Mouse (Mus musculus): ENCODE data around the gene Neurod4. TPM values are rescaled to one million over a fixed set of nuclear protein-coding genes. Genes with fewer than 3 reads are reported as not detected.
A peak's percentile ranks its signal among the peaks of the same experiment; 100 is the strongest.

Gene Neurod4
- polyA plus RNA-seq, 1 experiment from 2014 or later = 26.0 TPM

- no peaks in the 10 kb centered on the region for H3K27me3 ChIP-seq (ENCODE audit: control insufficient read depth, insufficient read depth, low read length)
- H3K4me1 ChIP-seq (ENCODE audit: control insufficient read depth, insufficient read depth, low read length) = no peaks in the 10 kb centered on the region
- H3K4me2 ChIP-seq = no peak overlapping the region
- H3K36me3 ChIP-seq (ENCODE audit: control insufficient read depth, insufficient read depth, low read length) = no peaks in the 10 kb centered on the region
- no peaks in the 10 kb centered on the region for H3K9me3 ChIP-seq (ENCODE audit: control insufficient read depth, low read length)
- WGBS = 68% methylated on average over 4 of the region's 4 CpGs
- H3K27ac ChIP-seq (ENCODE audit: low read depth, low read length) = no peak overlapping the region
- H3K4me3 ChIP-seq (ENCODE audit: low read depth, low read length) = no peak overlapping the region
- peak; percentile 73 for ATAC-seq (ENCODE audit: low FRiP score)
- H3K9ac ChIP-seq (ENCODE audit: low read length) = no peak overlapping the region
- DNase-seq (ENCODE audit: low spot score, missing footprints) = no peak
Measured at GRCm38 (mm10) chr10:130263203-130263602, 16.8 kb downstream of the Neurod4 start.

GRCm38 (mm10) chr10:130259483-130259882, 20.6 kb downstream of the Neurod4 start:
- no peak overlapping the region for H3K9ac ChIP-seq (ENCODE audit: low read length)
- no peak for DNase-seq (ENCODE audit: low spot score, missing footprints)
- no peaks in the 10 kb centered on the region for H3K9me3 ChIP-seq (ENCODE audit: control insufficient read depth, low read length)
- 71% methylated on average over 1 of the region's 1 CpGs for WGBS
- H3K36me3 ChIP-seq (ENCODE audit: control insufficient read depth, insufficient read depth, low read length) = no peaks in the 10 kb centered on the region
- ATAC-seq (ENCODE audit: low FRiP score) = peak; percentile 49; the same call in 1 of the 2 replicates
- H3K4me1 ChIP-seq (ENCODE audit: control insufficient read depth, insufficient read depth, low read length) = no peaks in the 10 kb centered on the region
- H3K27me3 ChIP-seq (ENCODE audit: control insufficient read depth, insufficient read depth, low read length) = no peaks in the 10 kb centered on the region
- H3K4me3 ChIP-seq (ENCODE audit: low read depth, low read length) = no peak overlapping the region
- H3K4me2 ChIP-seq = no peak overlapping the region
- H3K27ac ChIP-seq (ENCODE audit: low read depth, low read length) = no peak overlapping the region

GRCm38 (mm10) chr10:130244271-130244670, 35.8 kb downstream of the Neurod4 start:
- Histone ChIP-seq H3K27ac (ENCODE audit: low read depth, low read length) (no peak overlapping the region), H3K27me3 (ENCODE audit: control insufficient read depth, insufficient read depth, low read length) (no peaks in the 10 kb centered on the region), H3K36me3 (ENCODE audit: control insufficient read depth, insufficient read depth, low read length) (no peaks in the 10 kb centered on the region), H3K4me3 (ENCODE audit: low read depth, low read length) (no peak overlapping the region), H3K9me3 (ENCODE audit: control insufficient read depth, low read length) (no peaks in the 10 kb centered on the region), H3K4me1 (ENCODE audit: control insufficient read depth, insufficient read depth, low read length) (no peaks in the 10 kb centered on the region), H3K4me2 (no peak overlapping the region), H3K9ac (ENCODE audit: low read length) (no peak overlapping the region)
- ATAC-seq (ENCODE audit: low FRiP score) (peak; percentile 92), DNase-seq (ENCODE audit: low spot score, missing footprints) (peak; percentile 82)
- WGBS = 4% methylated on average over 2 of the region's 2 CpGs

- H3K27ac ChIP-seq (ENCODE audit: low read depth, low read length) = no peak overlapping the region
- peaks cover 4% of the 10 kb centered on the region; the same call in 1 of the 2 replicates for H3K4me1 ChIP-seq (ENCODE audit: control insufficient read depth, insufficient read depth, low read length)
- WGBS = 38% methylated on average over 2 of the region's 2 CpGs
- no peaks in the 10 kb centered on the region for H3K27me3 ChIP-seq (ENCODE audit: control insufficient read depth, insufficient read depth, low read length)
- H3K4me3 ChIP-seq (ENCODE audit: low read depth, low read length) = no peak overlapping the region
- no peaks in the 10 kb centered on the region for H3K9me3 ChIP-seq (ENCODE audit: control insufficient read depth, low read length)
- no peaks in the 10 kb centered on the region for H3K36me3 ChIP-seq (ENCODE audit: control insufficient read depth, insufficient read depth, low read length)
- DNase-seq (ENCODE audit: low spot score, missing footprints) = peak; percentile 86
- H3K4me2 ChIP-seq = no peak overlapping the region
- H3K9ac ChIP-seq (ENCODE audit: low read length) = no peak overlapping the region
- ATAC-seq (ENCODE audit: low FRiP score) = 0 out of 2 replicates have a peak, but pooled peaks have one; percentile 15
Measured at GRCm38 (mm10) chr10:130238318-130239209, 41.5 kb downstream of the Neurod4 start.

- Histone ChIP-seq H3K27ac (ENCODE audit: low read depth, low read length) (no peak overlapping the region), H3K36me3 (ENCODE audit: control insufficient read depth, insufficient read depth, low read length) (no peaks in the 10 kb centered on the region), H3K4me1 (ENCODE audit: control insufficient read depth, insufficient read depth, low read length) (peaks cover 4% of the 10 kb centered on the region; the same call in 1 of the 2 replicates), H3K4me3 (ENCODE audit: low read depth, low read length) (no peak overlapping the region), H3K27me3 (ENCODE audit: control insufficient read depth, insufficient read depth, low read length) (no peaks in the 10 kb centered on the region), H3K9ac (ENCODE audit: low read length) (no peak overlapping the region), H3K4me2 (no peak overlapping the region), H3K9me3 (ENCODE audit: control insufficient read depth, low read length) (no peaks in the 10 kb centered on the region)
- DNase-seq (ENCODE audit: low spot score, missing footprints) (peak; percentile 82), ATAC-seq (ENCODE audit: low FRiP score) (peak; percentile 77)
- 54% methylated on average over 1 of the region's 1 CpGs for WGBS
Measured at GRCm38 (mm10) chr10:130234576-130234975, 45.5 kb downstream of the Neurod4 start.

GRCm38 (mm10) chr10:130232117-130232516, 47.9 kb downstream of the Neurod4 start:
- Histone ChIP-seq H3K27ac (ENCODE audit: low read depth, low read length) (no peak overlapping the region), H3K9ac (ENCODE audit: low read length) (no peak overlapping the region), H3K4me3 (ENCODE audit: low read depth, low read length) (no peak overlapping the region), H3K27me3 (ENCODE audit: control insufficient read depth, insufficient read depth, low read length) (no peaks in the 10 kb centered on the region), H3K4me1 (ENCODE audit: control insufficient read depth, insufficient read depth, low read length) (peaks cover 4% of the 10 kb centered on the region; the same call in 1 of the 2 replicates), H3K36me3 (ENCODE audit: control insufficient read depth, insufficient read depth, low read length) (no peaks in the 10 kb centered on the region), H3K4me2 (no peak overlapping the region), H3K9me3 (ENCODE audit: control insufficient read depth, low read length) (no peaks in the 10 kb centered on the region)
- ATAC-seq (ENCODE audit: low FRiP score) = no peak
- no peak for DNase-seq (ENCODE audit: low spot score, missing footprints)
- WGBS = 71% methylated on average over 1 of the region's 1 CpGs

GRCm38 (mm10) chr10:130229584-130229983, 50.5 kb downstream of the Neurod4 start:
- no peak overlapping the region for H3K27ac ChIP-seq (ENCODE audit: low read depth, low read length)
- WGBS = 90% methylated on average over 5 of the region's 5 CpGs
- 0 out of 2 replicates have a peak, but pooled peaks have one; percentile 15 for ATAC-seq (ENCODE audit: low FRiP score)
- H3K36me3 ChIP-seq (ENCODE audit: control insufficient read depth, insufficient read depth, low read length) = no peaks in the 10 kb centered on the region
- no peak for DNase-seq (ENCODE audit: low spot score, missing footprints)
- H3K27me3 ChIP-seq (ENCODE audit: control insufficient read depth, insufficient read depth, low read length) = no peaks in the 10 kb centered on the region
- peaks cover 2% of the 10 kb centered on the region; the same call in 1 of the 2 replicates for H3K4me1 ChIP-seq (ENCODE audit: control insufficient read depth, insufficient read depth, low read length)
- H3K9me3 ChIP-seq (ENCODE audit: control insufficient read depth, low read length) = no peaks in the 10 kb centered on the region
- H3K4me3 ChIP-seq (ENCODE audit: low read depth, low read length) = no peak overlapping the region
- H3K4me2 ChIP-seq = no peak overlapping the region
- no peak overlapping the region for H3K9ac ChIP-seq (ENCODE audit: low read length)

GRCm38 (mm10) chr10:130228246-130228645, 51.8 kb downstream of the Neurod4 start:
- no peak overlapping the region for H3K4me3 ChIP-seq (ENCODE audit: low read depth, low read length)
- no peaks in the 10 kb centered on the region for H3K36me3 ChIP-seq (ENCODE audit: control insufficient read depth, insufficient read depth, low read length)
- no peaks in the 10 kb centered on the region for H3K4me1 ChIP-seq (ENCODE audit: control insufficient read depth, insufficient read depth, low read length)
- ATAC-seq (ENCODE audit: low FRiP score) (peak; percentile 88), DNase-seq (ENCODE audit: low spot score, missing footprints) (peak; percentile 92)
- no peaks in the 10 kb centered on the region for H3K27me3 ChIP-seq (ENCODE audit: control insufficient read depth, insufficient read depth, low read length)
- H3K27ac ChIP-seq (ENCODE audit: low read depth, low read length) = no peak overlapping the region
- no peak overlapping the region for H3K9ac ChIP-seq (ENCODE audit: low read length)
- H3K9me3 ChIP-seq (ENCODE audit: control insufficient read depth, low read length) = no peaks in the 10 kb centered on the region
- no peak overlapping the region for H3K4me2 ChIP-seq
- WGBS = 0% methylated on average over 1 of the region's 1 CpGs

GRCm38 (mm10) chr10:130225034-130225433, 55.0 kb downstream of the Neurod4 start:
- DNase-seq (ENCODE audit: low spot score, missing footprints) (peak; percentile 10), ATAC-seq (ENCODE audit: low FRiP score) (no peak)
- H3K36me3 ChIP-seq (ENCODE audit: control insufficient read depth, insufficient read depth, low read length) = no peaks in the 10 kb centered on the region
- H3K4me3 ChIP-seq (ENCODE audit: low read depth, low read length) = no peak overlapping the region
- H3K27ac ChIP-seq (ENCODE audit: low read depth, low read length) = no peak overlapping the region
- H3K4me2 ChIP-seq = no peak overlapping the region
- H3K9ac ChIP-seq (ENCODE audit: low read length) = no peak overlapping the region
- no peaks in the 10 kb centered on the region for H3K9me3 ChIP-seq (ENCODE audit: control insufficient read depth, low read length)
- H3K4me1 ChIP-seq (ENCODE audit: control insufficient read depth, insufficient read depth, low read length) = no peaks in the 10 kb centered on the region
- 85% methylated on average over 3 of the region's 3 CpGs for WGBS
- H3K27me3 ChIP-seq (ENCODE audit: control insufficient read depth, insufficient read depth, low read length) = no peaks in the 10 kb centered on the region
